Mouse (Mus musculus) layer of hippocampus, postnatal 10 days (tissue): ENCODE results near the gene Galk1. TPM values are rescaled to one million over a fixed set of nuclear protein-coding genes. Genes with fewer than 3 reads are reported as not detected.

Experiments used
- DNase-seq, 2 experiments: peaks; one replicate each; pipeline ENCODE4 v3.0.0; 2021; ENCODE audit warnings: low spot score in 2 of 2
- total RNA-seq, 2 experiments: library from RNA; stranded (reverse); gene quantifications; 2 replicates each; pipeline ENCODE4 v1.2.3; 2021

The Galk1 gene
- total RNA-seq, 2 experiments from 2014 or later, result 20.5 to 24.7 TPM

GRCm38 (mm10) chr11:115983291-115983690, 29.2 kb downstream of the Galk1 start:
- no peak for DNase-seq

- DNase-seq, result no peak
These were observed 30.0 kb downstream of the Galk1 start for GRCm38 (mm10) chr11:115982472-115982871.

GRCm38 (mm10) chr11:115975544-115975943, 37.0 kb downstream of the Galk1 start:
- no peak for DNase-seq

- no peak for DNase-seq
These were observed 37.5 kb downstream of the Galk1 start for GRCm38 (mm10) chr11:115975083-115975420.

- no peak for DNase-seq
These were observed 38.0 kb downstream of the Galk1 start, which contains the start of gene Itgb4 for GRCm38 (mm10) chr11:115974309-115975082. Gene Itgb4 (plus strand): TSS chr11:115974709.

- no peak for DNase-seq
These were observed 41.5 kb downstream of the Galk1 start for GRCm38 (mm10) chr11:115971016-115971415.

- DNase-seq, result no peak
These were observed 42.4 kb downstream of the Galk1 start for GRCm38 (mm10) chr11:115970006-115970673.

- no peak for DNase-seq
These were observed 43.7 kb downstream of the Galk1 start for GRCm38 (mm10) chr11:115968731-115969405.

GRCm38 (mm10) chr11:115964977-115965604, 47.4 kb downstream of the Galk1 start:
- DNase-seq, result no peak

- DNase-seq, result no peak
These were observed 49.7 kb downstream of the Galk1 start for GRCm38 (mm10) chr11:115962651-115963412.

- DNase-seq, result no peak
These were observed 53.5 kb downstream of the Galk1 start for GRCm38 (mm10) chr11:115959018-115959417.

Other genes starting within 250 kb of the Galk1 start
- 10 to 100 TPM; 33.4 to 38.2 TPM for gene Tmem94, start 247.3 kb downstream of the Galk1 start, total RNA-seq
- 10 to 100 TPM; 20.5 to 21.6 TPM for gene Caskin2, start 199.1 kb downstream of the Galk1 start, total RNA-seq
- 10 to 100 TPM; 16.1 to 22.3 TPM for gene Tsen54, start 198.0 kb downstream of the Galk1 start, total RNA-seq
- gene Llgl2, start 188.7 kb downstream of the Galk1 start, total RNA-seq, result 1 to 10 TPM in 1 of 2 experiments, under 1 TPM in 1; 0.73 to 1.0 TPM
- gene Myo15b, start 154.3 kb downstream of the Galk1 start, total RNA-seq, result under 1 TPM; 0.04 to 0.21 TPM
- gene Smim5, start 112.8 kb downstream of the Galk1 start, total RNA-seq, result under 1 TPM; 0.85 to 0.98 TPM
- gene Smim6, start 100.7 kb downstream of the Galk1 start, total RNA-seq, result not detected
- gene Sap30bp, start 79.4 kb downstream of the Galk1 start, total RNA-seq, result 10 to 100 TPM; 52.6 to 53.4 TPM
- gene Recql5, start 79.2 kb downstream of the Galk1 start, total RNA-seq, result 10 to 100 TPM; 21.6 to 25.5 TPM
- gene Itgb4, start 38.0 kb downstream of the Galk1 start, total RNA-seq, result 1 to 10 TPM in 1 of 2 experiments, under 1 TPM in 1; 0.85 to 1.3 TPM
- gene H3f3b, start 15.2 kb upstream of the Galk1 start, total RNA-seq, result 100 to 1,000 TPM; 400 to 469 TPM
- gene Unk, start 17.6 kb upstream of the Galk1 start, total RNA-seq, result 10 to 100 TPM; 23.9 to 28.1 TPM
- gene Unc13d, start 65.2 kb upstream of the Galk1 start, total RNA-seq, result 1 to 10 TPM; 1.3 TPM
- 100 to 1,000 TPM; 199 to 238 TPM for gene Wbp2, start 74.3 kb upstream of the Galk1 start, total RNA-seq
- gene Trim47, start 114.5 kb upstream of the Galk1 start, total RNA-seq, result 1 to 10 TPM; 6.4 to 7.2 TPM
- gene Trim65, start 118.4 kb upstream of the Galk1 start, total RNA-seq, result 1 to 10 TPM; 5.3 to 5.5 TPM
- 10 to 100 TPM; 55.6 to 64.8 TPM for gene Mrpl38, start 126.1 kb upstream of the Galk1 start, total RNA-seq
- gene Fbf1, start 155.4 kb upstream of the Galk1 start, total RNA-seq, result 10 to 100 TPM; 84.7 to 94.9 TPM
- gene Ten1, start 186.1 kb upstream of the Galk1 start, total RNA-seq, result 10 to 100 TPM; 39.0 to 46.2 TPM
- gene Acox1, start 186.3 kb upstream of the Galk1 start, total RNA-seq, result 100 to 1,000 TPM; 112 to 116 TPM
- under 1 TPM; 0.57 to 0.65 TPM for gene Evpl, start 225.4 kb upstream of the Galk1 start, total RNA-seq